Mouse (Mus musculus) forebrain, embryonic 13.5 days (tissue): ENCODE data around the gene Casd1. TPM values are rescaled to one million over a fixed set of nuclear protein-coding genes. Genes with fewer than 3 reads are reported as not detected.

ENCODE experiments used
- ATAC-seq: fragments of 200-750 bp; cut with Nextera tagmentation; 2 replicates; pipeline ENCODE4 v1.8.0; 2017
- H3K27ac ChIP-seq: fragments of 300-500 bp; sonication (generic); 2 replicates; pipeline ENCODE4 v1.5.1; 2015; ENCODE audit warnings: inconsistent platforms, mild to moderate bottlenecking, moderate library complexity
- H3K27me3 ChIP-seq: fragments of 300-500 bp; sonication (generic); 2 replicates; pipeline ENCODE4 v1.6.1; 2015; ENCODE audit warnings: mild to moderate bottlenecking, inconsistent platforms
- H3K36me3 ChIP-seq: fragments of 300-500 bp; sonication (generic); 2 replicates; pipeline ENCODE4 v1.6.1; 2015; ENCODE audit warnings: mild to moderate bottlenecking, inconsistent platforms; ENCODE audit not compliant: poor library complexity, severe bottlenecking
- H3K4me1 ChIP-seq: fragments of 300-500 bp; sonication (generic); 2 replicates; pipeline ENCODE4 v1.6.1; 2015; ENCODE audit warnings: inconsistent platforms
- H3K4me2 ChIP-seq: fragments of 300-500 bp; sonication (generic); 2 replicates; pipeline ENCODE4 v1.6.1; 2015; ENCODE audit warnings: inconsistent platforms, mild to moderate bottlenecking, moderate library complexity
- H3K4me3 ChIP-seq: fragments of 300-500 bp; sonication (generic); 2 replicates; pipeline ENCODE4 v1.5.1; 2015; ENCODE audit warnings: mild to moderate bottlenecking, inconsistent platforms
- H3K9ac ChIP-seq: fragments of 300-500 bp; sonication (generic); 2 replicates; pipeline ENCODE4 v1.6.1; 2015; ENCODE audit warnings: mild to moderate bottlenecking, inconsistent platforms
- H3K9me3 ChIP-seq: fragments of 300-500 bp; sonication (generic); replicated peaks from 2 replicates; pipeline ENCODE4 v1.6.1; 2016; ENCODE audit warnings: inconsistent platforms
- WGBS: fragments of 180-500 bp; shearing (Covaris S2); methylation state at CpG from one replicate; pipeline ENCODE4 v1.1.7; 2015; 5-methylcytosine and 5-hydroxymethylcytosine counted together
- polyA plus RNA-seq: library from polyadenylated mRNA; unstranded; fragments of >200 nt; fragmentation: Nextera tagmentation; extraction: Ambion mirVana; gene quantifications from 2 replicates; pipeline ENCODE4 v1.2.1, GENCODE M21; 2015

Casd1 gene
- polyA plus RNA-seq, 1 experiment from 2014 or later: 31.9 TPM

DNA sequence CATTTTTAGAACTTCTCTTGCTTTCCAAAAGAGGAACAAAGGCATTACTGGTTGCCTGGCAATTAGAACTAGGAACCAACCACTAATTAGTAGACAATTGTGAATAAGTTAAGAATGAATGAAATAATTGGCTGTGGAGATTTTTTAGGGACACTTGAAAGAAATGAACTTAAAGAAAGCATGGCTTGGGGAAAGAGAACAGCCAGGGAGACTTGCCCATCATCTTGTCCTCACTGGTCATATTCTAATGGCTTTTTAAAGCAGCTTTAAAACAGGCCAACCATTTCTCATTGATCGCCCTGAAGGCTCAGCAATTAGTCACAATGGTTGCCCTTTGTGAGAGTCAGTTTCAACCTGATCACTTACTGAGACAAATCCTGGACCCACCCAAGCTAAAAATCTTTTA is 76.7 kb downstream of the Casd1 start:
- no peak overlapping the region for H3K4me3 ChIP-seq
- H3K9me3 ChIP-seq: no peaks in the 10 kb centered on the region
- H3K27ac ChIP-seq: no peak overlapping the region
- H3K36me3 ChIP-seq: no peaks in the 10 kb centered on the region
- no peak overlapping the region for H3K9ac ChIP-seq
- ATAC-seq: peak; percentile 69
- no peak overlapping the region for H3K4me2 ChIP-seq
- H3K27me3 ChIP-seq: no peaks in the 10 kb centered on the region
- WGBS: 7% methylated on average over 1 of the region's 1 CpGs
- H3K4me1 ChIP-seq: peaks cover 27% of the 10 kb centered on the region

DNA sequence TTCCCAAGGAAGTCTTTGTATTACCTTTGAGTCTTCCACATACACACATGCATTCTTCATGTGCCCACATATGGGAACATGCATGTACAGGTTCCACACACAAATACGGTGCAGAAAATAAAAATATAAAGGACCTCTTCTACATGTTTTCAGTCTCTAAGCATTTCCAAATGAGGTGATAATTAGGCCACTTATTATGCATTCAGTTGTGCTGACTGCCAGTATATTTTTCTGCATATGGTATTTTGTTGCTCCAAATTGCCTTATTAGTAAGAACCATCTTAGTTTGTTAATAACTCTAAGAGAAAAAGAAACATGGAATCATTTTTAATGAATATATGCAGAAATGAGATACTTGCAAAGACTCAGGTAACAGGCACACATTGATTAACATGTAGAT is 79.3 kb downstream of the Casd1 start:
- H3K36me3 ChIP-seq: no peaks in the 10 kb centered on the region
- peaks cover 27% of the 10 kb centered on the region for H3K4me1 ChIP-seq
- no peak overlapping the region for H3K4me3 ChIP-seq
- H3K27me3 ChIP-seq: no peaks in the 10 kb centered on the region
- ATAC-seq: peak; percentile 36; the same call in 1 of the 2 replicates
- H3K9ac ChIP-seq: no peak overlapping the region
- WGBS: 46% methylated on average over 1 of the region's 1 CpGs
- H3K27ac ChIP-seq: peak overlapping the region; percentile 55; the same call in 1 of the 2 replicates
- no peak overlapping the region for H3K4me2 ChIP-seq
- no peaks in the 10 kb centered on the region for H3K9me3 ChIP-seq

DNA sequence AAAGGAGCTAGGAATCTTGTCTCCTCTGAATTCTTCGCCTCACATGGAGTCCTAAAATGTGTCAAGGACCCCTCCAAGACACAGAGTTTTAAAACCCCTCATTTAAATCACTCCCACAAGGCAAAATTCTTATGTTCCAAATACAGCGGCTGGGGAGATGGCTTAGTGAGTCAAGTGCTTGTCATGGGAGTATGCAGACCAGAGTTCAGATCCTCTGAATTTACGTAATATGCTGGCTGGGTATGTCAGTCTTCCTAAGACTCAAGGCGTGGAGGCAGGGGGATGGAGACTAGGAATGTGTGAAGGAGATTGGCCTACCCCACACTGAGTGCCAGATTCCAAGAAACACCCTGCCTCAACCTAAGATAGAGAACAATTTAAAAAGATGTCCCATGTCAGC is 79.9 kb downstream of the Casd1 start:
- H3K9ac ChIP-seq: no peak overlapping the region
- 87% methylated on average over 4 of the region's 4 CpGs for WGBS
- H3K9me3 ChIP-seq: no peaks in the 10 kb centered on the region
- peaks cover 27% of the 10 kb centered on the region for H3K4me1 ChIP-seq
- no peak overlapping the region for H3K4me3 ChIP-seq
- H3K4me2 ChIP-seq: no peak overlapping the region
- H3K27me3 ChIP-seq: no peaks in the 10 kb centered on the region
- H3K36me3 ChIP-seq: no peaks in the 10 kb centered on the region
- H3K27ac ChIP-seq: 0 out of 2 replicates have a peak overlapping the region, but pooled peaks have one; percentile 38
- 0 out of 2 replicates have a peak, but pooled peaks have one; percentile 6 for ATAC-seq

DNA sequence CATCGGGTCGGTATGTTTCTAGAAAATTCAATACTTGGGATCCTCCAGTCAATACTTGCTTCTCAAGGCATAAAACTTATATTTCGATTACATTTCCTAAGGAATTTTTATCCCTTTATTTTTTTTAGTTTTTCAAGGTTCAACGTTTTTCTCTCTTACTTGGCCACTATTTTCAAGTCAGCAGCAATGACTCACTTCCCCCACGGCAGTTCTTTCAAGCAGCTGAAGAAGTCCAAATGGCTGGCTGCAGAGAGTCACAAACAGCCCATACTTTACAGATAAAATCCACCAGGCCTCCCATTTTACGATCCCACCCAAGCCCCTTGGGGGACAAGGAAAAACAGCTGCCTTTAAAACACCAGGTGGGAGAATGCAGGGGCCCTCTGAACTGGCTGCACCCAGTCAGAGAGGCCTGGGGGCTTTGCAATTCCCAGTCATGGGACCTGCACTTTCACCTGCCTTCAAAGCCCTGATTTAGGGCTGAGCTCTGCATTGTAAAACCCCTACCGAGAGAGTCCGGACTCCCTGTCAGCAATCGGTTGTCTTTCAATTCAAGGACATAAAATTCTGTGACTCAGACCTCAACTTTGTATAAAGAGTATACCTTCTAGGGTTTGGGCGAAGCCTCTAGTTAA is 84.2 kb downstream of the Casd1 start:
- 0 out of 2 replicates have a peak, but pooled peaks cover 8% of the 10 kb centered on the region for H3K4me1 ChIP-seq
- no peaks in the 10 kb centered on the region for H3K9me3 ChIP-seq
- no peak overlapping the region for H3K27ac ChIP-seq
- no peak overlapping the region for H3K9ac ChIP-seq
- H3K27me3 ChIP-seq: no peaks in the 10 kb centered on the region
- no peak overlapping the region for H3K4me2 ChIP-seq
- no peak for ATAC-seq
- peaks cover 3% of the 10 kb centered on the region; the same call in 1 of the 2 replicates for H3K36me3 ChIP-seq
- H3K4me3 ChIP-seq: no peak overlapping the region
- WGBS: 74% methylated on average over 10 of the region's 10 CpGs

DNA sequence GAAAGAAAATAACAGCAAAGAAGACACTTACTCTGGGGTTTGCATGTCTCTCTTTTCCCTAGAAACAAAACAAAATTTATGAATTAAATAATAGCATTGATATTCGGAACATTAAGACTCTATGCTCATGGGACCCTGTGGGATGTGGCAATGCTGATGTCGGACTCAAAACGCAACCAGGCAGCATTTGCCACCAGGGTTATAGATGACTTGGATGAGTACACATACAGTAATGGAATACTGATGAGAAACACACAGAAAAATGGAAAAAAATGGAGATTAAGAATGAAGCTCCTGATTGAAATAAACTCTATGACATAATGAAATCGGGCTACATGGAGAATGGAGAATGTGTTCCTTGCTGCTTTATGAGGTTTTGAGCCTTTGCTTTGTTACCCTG is 89.8 kb downstream of the Casd1 start:
- Histone ChIP-seq H3K4me3 (no peak overlapping the region), H3K4me2 (no peak overlapping the region), H3K4me1 (no peaks in the 10 kb centered on the region), H3K9me3 (no peaks in the 10 kb centered on the region), H3K36me3 (peaks cover 6% of the 10 kb centered on the region; the same call in 1 of the 2 replicates), H3K9ac (no peak overlapping the region), H3K27me3 (no peaks in the 10 kb centered on the region), H3K27ac (no peak overlapping the region)
- 85% methylated on average over 4 of the region's 4 CpGs for WGBS
- 0 out of 2 replicates have a peak, but pooled peaks have one; percentile 10 for ATAC-seq

Other genes with a start within 250 kb of the Casd1 start
- gene Col1a2, start 96.0 kb upstream of the Casd1 start, polyA plus RNA-seq: 29.8 and 31.4 TPM in 2 replicates
- gene Sgce, start 146.4 kb downstream of the Casd1 start, polyA plus RNA-seq: 51.3 and 56.4 TPM in 2 replicates
- 7.4 and 8.3 TPM in 2 replicates for gene Peg10, start 146.5 kb downstream of the Casd1 start, polyA plus RNA-seq